Mouse (Mus musculus) stomach, adult 2 months (tissue): Measurements from ENCODE around the gene Slc26a5. TPM values are rescaled to one million over a fixed set of nuclear protein-coding genes. Genes with fewer than 3 reads are reported as not detected.

Source experiments
- polyA plus RNA-seq: library from polyadenylated mRNA; depleted of rRNA; stranded (reverse); fragments of >200 nt; gene quantifications from 2 replicates; pipeline ENCODE4 v1.2.3, GENCODE M21; 2012; rRNA removed

Slc26a5 gene
- not detected in 2 replicates for polyA plus RNA-seq

DNA sequence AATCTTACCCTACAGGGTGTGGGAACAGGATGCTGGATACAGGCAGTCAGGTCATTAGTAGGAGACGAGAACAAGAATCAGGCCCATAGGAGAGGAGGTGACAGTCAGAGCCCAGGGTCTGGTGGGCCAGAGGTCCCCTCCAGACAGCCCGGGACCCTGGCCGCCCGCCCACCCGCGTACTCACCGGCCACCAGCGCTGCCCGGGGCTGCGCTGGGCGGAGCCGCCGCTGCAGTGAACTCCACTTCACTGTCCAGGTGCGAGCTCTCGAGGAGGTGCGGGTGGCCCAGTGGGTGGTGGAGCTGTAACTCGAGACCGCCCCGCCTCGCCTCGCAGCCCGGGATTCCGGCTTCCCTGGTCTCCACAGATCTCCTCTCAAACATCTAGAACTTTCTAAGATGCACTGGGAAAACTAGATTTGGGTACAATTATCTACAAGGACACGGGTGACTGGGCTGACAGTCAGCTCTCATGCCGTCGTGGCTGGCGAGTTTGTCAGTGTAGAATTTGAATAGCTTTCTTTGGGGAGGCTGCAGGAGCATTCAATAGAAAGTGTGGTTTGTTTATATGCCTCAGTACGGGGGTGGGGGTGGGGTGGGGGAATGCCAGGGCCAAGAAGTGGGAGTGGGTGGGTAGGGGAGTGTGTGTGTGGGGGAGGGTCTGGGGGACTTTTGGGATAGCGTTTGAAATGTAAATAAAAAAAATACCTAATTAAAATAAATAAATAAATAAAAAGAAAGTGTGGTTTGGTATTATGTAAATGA lies at the start of gene Slc26a5:
Slc26a5 (minus strand) TSS at position 259 of the 762 bp plus-strand sequence.

DNA sequence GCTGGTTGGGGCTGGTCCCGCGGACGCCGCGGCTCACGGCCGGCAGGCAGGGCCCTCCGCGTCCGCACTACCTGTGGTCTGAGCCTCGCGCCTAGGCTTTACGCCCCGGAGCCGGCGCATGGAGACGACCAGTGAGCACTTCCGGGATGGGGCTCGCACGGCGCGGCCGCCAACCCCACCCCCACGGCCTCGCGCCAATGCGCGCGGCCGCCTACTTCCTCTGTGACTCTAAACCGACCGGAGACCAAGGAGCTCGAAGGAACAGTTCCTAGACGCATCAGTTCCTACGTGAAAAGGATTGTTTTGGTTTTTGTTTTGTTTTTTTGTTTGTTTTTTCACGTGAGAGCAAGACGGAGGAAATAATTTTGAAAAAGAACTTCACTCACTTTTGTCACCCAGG lies 80.4 kb downstream of the Slc26a5 start, which contains the start of the genes Dnajc2 and Psmc2:
Dnajc2 (minus strand) TSS at position 199 of the 400 bp plus-strand sequence.
Psmc2 (plus strand) TSS at position 231 of the 400 bp plus-strand sequence.

Other genes starting within 250 kb of the Slc26a5 start
- not detected in 2 replicates for gene Fbxl13, start 220.0 kb downstream of the Slc26a5 start, polyA plus RNA-seq
- 88.3 and 136 TPM in 2 replicates for gene Armc10, start 219.8 kb downstream of the Slc26a5 start, polyA plus RNA-seq
- 0.75 and 1.3 TPM in 2 replicates for gene Napepld, start 164.2 kb downstream of the Slc26a5 start, polyA plus RNA-seq
- gene Pmpcb, start 128.5 kb downstream of the Slc26a5 start, polyA plus RNA-seq: 5.2 and 8.3 TPM in 2 replicates
- gene Dnajc2, start 80.4 kb downstream of the Slc26a5 start, polyA plus RNA-seq: 7.9 and 12.0 TPM in 2 replicates
- gene Psmc2, start 80.3 kb downstream of the Slc26a5 start, polyA plus RNA-seq: 2.8 and 4.0 TPM in 2 replicates